Mouse (Mus musculus): ENCODE data around the gene Glo1. TPM values are rescaled to one million over a fixed set of nuclear protein-coding genes. Genes with fewer than 3 reads are reported as not detected.

Gene Glo1
- polyA plus RNA-seq, 1 experiment from 2014 or later = 160 TPM

- H3K36me3 ChIP-seq (ENCODE audit: control insufficient read depth, insufficient read depth, low read length) = no peaks in the 10 kb centered on the region
These were observed 76.5 kb downstream of the Glo1 start for GRCm38 (mm10) chr17:30549899-30550773.

DNA sequence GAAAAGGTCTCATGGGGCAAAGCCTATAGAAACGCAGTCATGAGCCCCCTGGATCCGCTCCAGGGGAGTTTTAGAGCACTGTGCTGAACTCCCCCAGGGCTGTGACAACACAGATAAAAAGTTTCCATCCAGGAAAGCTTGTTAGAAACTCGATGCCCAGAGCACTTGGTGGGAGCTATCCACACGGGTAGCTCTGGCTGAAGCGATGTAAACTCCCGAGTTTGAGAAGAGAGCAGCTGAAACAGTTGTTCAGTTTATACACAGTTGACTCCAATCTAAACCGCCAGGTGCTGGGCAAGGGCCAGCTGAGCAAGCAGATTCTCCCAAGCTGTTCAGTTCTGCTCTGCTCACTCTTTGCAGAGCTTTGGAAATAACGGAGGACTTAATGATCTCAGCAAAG is 87.6 kb downstream of the Glo1 start:
- Histone ChIP-seq H3K4me3 (ENCODE audit: low read depth, low read length) (no peak overlapping the region), H3K27me3 (ENCODE audit: control insufficient read depth, insufficient read depth, low read depth, low read length) (no peaks in the 10 kb centered on the region), H3K9me3 (replicated peaks; ENCODE audit: control insufficient read depth, low read length, poor library complexity, severe bottlenecking) (no peaks in the 10 kb centered on the region), H3K36me3 (ENCODE audit: control insufficient read depth, insufficient read depth, low read length) (no peaks in the 10 kb centered on the region), H3K4me1 (ENCODE audit: control insufficient read depth, insufficient read depth, low read length) (peaks cover 15% of the 10 kb centered on the region; the same call in 1 of the 2 replicates), H3K4me2 (ENCODE audit: low read length) (no peak overlapping the region), H3K27ac (ENCODE audit: low read length) (peak overlapping the region; percentile 17; the same call in 1 of the 2 replicates), H3K9ac (ENCODE audit: low read depth, low read length) (no peak overlapping the region)
- 56% methylated on average over 8 of the region's 8 CpGs for WGBS
- ATAC-seq = no peak

More at GRCm38 (mm10) chr17:30549899-30550773, 76.5 kb downstream of the Glo1 start:
- H3K9ac ChIP-seq (ENCODE audit: low read depth, low read length) = no peak overlapping the region
- H3K27me3 ChIP-seq (ENCODE audit: control insufficient read depth, insufficient read depth, low read depth, low read length) = no peaks in the 10 kb centered on the region
- no peaks in the 10 kb centered on the region for H3K9me3 ChIP-seq (replicated peaks; ENCODE audit: control insufficient read depth, low read length, poor library complexity, severe bottlenecking)
- no peak for ATAC-seq
- no peak overlapping the region for H3K27ac ChIP-seq (ENCODE audit: low read length)
- peaks cover 8% of the 10 kb centered on the region for H3K4me1 ChIP-seq (ENCODE audit: control insufficient read depth, insufficient read depth, low read length)
- 53% methylated on average over 9 of the region's 9 CpGs for WGBS
- no peak overlapping the region for H3K4me3 ChIP-seq (ENCODE audit: low read depth, low read length)
- H3K4me2 ChIP-seq (ENCODE audit: low read length) = no peak overlapping the region

DNA sequence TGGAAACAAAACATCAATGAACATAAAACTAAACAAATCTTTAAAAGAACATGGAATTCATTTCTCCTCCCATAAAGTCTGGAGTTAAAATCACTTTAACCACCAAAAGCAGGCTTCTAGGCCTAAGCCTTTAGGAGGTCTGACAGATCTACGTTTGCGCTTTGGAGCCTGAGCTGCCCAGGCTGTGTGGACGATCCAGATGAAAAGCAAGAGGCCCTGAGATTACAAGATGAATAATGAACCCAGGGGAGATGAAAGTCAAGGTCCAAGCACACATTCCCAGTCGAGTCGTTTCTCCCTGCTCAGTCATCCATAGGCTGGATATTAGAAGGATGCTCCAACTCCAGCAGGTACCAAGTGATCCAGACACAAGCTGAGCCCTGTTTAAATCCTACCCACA is 90.0 kb downstream of the Glo1 start:
- Histone ChIP-seq H3K9me3 (replicated peaks; ENCODE audit: control insufficient read depth, low read length, poor library complexity, severe bottlenecking) (no peaks in the 10 kb centered on the region), H3K36me3 (ENCODE audit: control insufficient read depth, insufficient read depth, low read length) (no peaks in the 10 kb centered on the region), H3K27ac (ENCODE audit: low read length) (no peak overlapping the region), H3K4me3 (ENCODE audit: low read depth, low read length) (no peak overlapping the region), H3K4me1 (ENCODE audit: control insufficient read depth, insufficient read depth, low read length) (peaks cover 15% of the 10 kb centered on the region; the same call in 1 of the 2 replicates), H3K27me3 (ENCODE audit: control insufficient read depth, insufficient read depth, low read depth, low read length) (no peaks in the 10 kb centered on the region), H3K9ac (ENCODE audit: low read depth, low read length) (no peak overlapping the region), H3K4me2 (ENCODE audit: low read length) (no peak overlapping the region)
- WGBS = 27% methylated on average over 5 of the region's 5 CpGs
- ATAC-seq = no peak

Other genes starting within 250 kb of the Glo1 start
- 164 and 167 TPM in 2 replicates for gene Btbd9, start 50.4 kb downstream of the Glo1 start, polyA plus RNA-seq (2015; fragmentation: Nextera tagmentation; extraction: Ambion mirVana)
- gene Dnah8, start 2.5 kb downstream of the Glo1 start, polyA plus RNA-seq (2015; fragmentation: Nextera tagmentation; extraction: Ambion mirVana) = 2.0 and 2.9 TPM in 2 replicates

All from midbrain, embryonic 16.5 days (tissue).